Mouse (Mus musculus): Measurements from ENCODE around the gene Diaph2.

DNA sequence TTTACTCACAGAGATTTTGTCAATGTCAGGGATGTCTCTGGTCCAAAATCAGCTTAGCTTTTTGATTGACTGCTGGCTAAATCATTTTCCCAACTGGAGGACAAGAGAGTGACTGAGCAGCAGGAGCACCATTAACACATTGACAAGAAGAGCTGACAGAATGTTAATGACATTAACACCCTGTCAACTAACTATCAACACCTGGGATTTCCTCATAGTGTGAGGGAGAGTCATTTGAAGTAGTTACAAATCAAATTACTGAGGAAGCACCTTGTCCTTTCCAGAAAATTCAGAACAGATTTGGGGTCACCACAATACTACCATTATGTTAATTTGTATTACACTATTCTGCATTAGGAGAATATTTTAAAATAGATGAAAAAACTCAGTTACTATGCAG is 439.7 kb downstream of the Diaph2 start:
- TF ChIP-seq CTCF (IDR thresholded peaks at IDR 0.05; ENCODE audit: control insufficient read depth, insufficient read depth, insufficient replicate concordance, low read depth, low read length), result no peak
- TF ChIP-seq POLR2A (IDR thresholded peaks at IDR 0.05; ENCODE audit: control insufficient read depth, low read depth, low read length), result no peak

Data from testis, adult 2 months (tissue).